Mouse (Mus musculus): ENCODE results near the gene Slc45a3. TPM values are rescaled to one million over a fixed set of nuclear protein-coding genes. Genes with fewer than 3 reads are reported as not detected.

Slc45a3 gene
- polyA plus RNA-seq, 1 experiment from 2014 or later: 5.4 TPM

DNA sequence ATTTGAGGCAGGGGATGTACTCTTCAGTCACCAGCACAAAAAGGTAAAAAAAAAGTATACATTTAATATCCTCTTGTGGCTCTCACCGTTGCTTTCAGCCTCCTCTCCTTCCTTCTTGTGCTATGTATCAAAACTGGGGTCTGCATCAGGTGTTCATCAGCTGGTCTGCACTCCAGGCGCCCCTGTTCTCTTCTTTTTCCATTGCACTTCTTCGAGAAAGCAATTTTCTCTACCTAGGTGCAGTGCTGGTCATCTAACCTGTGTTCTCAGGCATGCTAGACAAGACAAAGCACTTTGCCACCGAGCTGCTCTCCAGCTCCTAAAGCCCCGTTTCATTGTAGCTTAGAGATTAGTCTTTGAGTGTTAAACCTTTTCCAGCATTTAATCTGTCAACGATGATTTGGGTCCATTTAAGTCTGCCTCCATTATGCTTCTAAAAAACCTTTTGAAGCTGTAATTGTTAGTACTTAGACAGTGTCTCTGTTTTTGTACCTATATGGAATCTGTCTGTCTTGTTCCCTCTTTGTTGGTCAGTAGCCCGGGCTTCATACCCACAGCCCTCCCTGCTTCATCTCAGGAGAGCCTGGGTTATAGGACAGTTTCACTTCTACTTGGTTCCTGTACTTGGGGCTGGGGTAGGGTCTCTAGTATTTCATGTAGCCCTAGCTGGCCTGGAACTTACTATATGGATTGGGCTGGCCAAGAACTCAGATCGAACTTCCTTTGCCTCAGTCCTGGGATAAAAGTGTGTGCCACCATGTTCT, 46.3 kb downstream of the Slc45a3 start:
- Histone ChIP-seq H3K27me3 (ENCODE audit: control insufficient read depth, insufficient read depth, low read length) (no peaks in the 10 kb centered on the region), H3K4me3 (ENCODE audit: low read length) (peak overlapping the region; percentile 62), H3K4me2 (ENCODE audit: low read depth, low read length) (peak overlapping the region; percentile 63), H3K9ac (ENCODE audit: low read length) (peak overlapping the region; percentile 96), H3K36me3 (ENCODE audit: control insufficient read depth, insufficient read depth) (no peaks in the 10 kb centered on the region), H3K9me3 (replicated peaks; ENCODE audit: control insufficient read depth, low read length) (no peaks in the 10 kb centered on the region), H3K27ac (ENCODE audit: low read length) (peak overlapping the region; percentile 99), H3K4me1 (ENCODE audit: control insufficient read depth, insufficient read depth, low read length) (peaks cover 23% of the 10 kb centered on the region)
- WGBS: 37% methylated on average over 8 of the region's 8 CpGs
- ATAC-seq (replicated peaks; ENCODE audit: extremely low read depth, insufficient read depth, low FRiP score): no peak

DNA sequence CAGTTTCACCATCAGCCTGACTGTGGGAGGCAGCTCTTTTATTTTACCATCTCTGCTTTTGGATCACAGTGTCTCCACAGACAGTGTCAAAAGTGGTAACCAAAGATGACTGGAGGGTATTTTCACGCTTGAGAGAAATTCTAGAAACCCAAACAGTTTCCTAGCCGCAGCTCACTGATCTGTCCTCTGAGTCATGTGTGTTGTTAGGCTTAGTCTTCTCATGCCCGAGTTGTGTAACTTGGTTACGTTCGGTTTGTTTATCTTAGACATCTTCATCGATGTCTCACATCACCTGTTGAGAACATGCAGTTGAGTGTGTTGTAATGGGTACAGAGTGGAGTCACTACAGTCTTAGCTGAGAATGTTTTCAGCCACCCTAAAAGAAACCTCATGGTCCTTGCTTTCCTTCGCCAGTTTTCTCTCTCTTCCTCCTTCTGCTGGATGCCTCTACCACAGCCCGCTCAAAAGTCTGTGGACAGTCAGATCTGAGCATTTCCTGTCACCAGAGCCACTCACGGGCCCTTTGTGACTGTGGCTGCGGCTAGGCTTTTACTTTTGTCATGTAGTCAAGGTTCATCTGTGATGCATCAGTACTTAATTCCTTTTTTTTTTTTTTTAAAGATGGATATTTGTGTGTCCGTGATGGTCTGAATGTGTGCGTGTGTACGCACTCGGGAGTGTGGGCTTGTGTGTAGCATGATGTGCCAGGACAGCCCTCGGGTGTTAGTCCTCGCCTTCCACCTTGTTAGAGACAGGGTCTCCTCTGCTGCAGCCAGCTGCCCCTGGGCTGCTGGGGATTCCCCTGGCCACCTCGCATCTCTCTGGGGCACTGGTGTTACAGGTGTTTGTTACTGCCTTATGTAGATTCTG, 48.1 kb downstream of the Slc45a3 start:
- Histone ChIP-seq H3K36me3 (ENCODE audit: control insufficient read depth, insufficient read depth) (peaks cover 11% of the 10 kb centered on the region), H3K4me1 (ENCODE audit: control insufficient read depth, insufficient read depth, low read length) (peaks cover 20% of the 10 kb centered on the region), H3K9ac (ENCODE audit: low read length) (no peak overlapping the region), H3K27ac (ENCODE audit: low read length) (peak overlapping the region; percentile 9; the same call in 1 of the 2 replicates), H3K4me3 (ENCODE audit: low read length) (no peak overlapping the region; the same call in 1 of the 2 replicates), H3K27me3 (ENCODE audit: control insufficient read depth, insufficient read depth, low read length) (no peaks in the 10 kb centered on the region), H3K9me3 (replicated peaks; ENCODE audit: control insufficient read depth, low read length) (no peaks in the 10 kb centered on the region), H3K4me2 (ENCODE audit: low read depth, low read length) (peak overlapping the region; percentile 63)
- WGBS: 79% methylated on average over 17 of the region's 17 CpGs
- no peak for ATAC-seq (replicated peaks; ENCODE audit: extremely low read depth, insufficient read depth, low FRiP score)

DNA sequence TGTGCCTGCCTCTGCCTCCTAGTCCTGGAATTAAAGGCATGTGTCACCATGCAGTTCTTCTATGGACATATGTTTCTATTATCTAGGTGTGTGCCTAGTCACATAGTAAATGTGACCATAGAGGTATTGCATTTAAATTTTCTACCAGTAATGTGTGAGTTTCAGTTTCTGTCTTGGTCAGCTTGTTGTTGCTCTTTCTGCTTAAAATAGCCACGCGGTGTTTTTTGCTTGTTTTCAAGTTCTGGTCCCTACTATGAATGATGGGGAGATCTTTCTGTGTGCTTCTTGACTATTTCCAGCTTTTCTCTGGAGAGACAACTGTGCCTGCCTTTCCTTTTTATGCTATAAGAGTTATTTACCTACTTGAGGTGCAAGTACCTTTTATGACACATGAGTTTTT, 49.0 kb downstream of the Slc45a3 start:
- H3K9me3 ChIP-seq (replicated peaks; ENCODE audit: control insufficient read depth, low read length): no peaks in the 10 kb centered on the region
- no peak for ATAC-seq (replicated peaks; ENCODE audit: extremely low read depth, insufficient read depth, low FRiP score)
- no peak overlapping the region for H3K27ac ChIP-seq (ENCODE audit: low read length)
- no peak overlapping the region for H3K4me2 ChIP-seq (ENCODE audit: low read depth, low read length)
- no peak overlapping the region for H3K4me3 ChIP-seq (ENCODE audit: low read length)
- H3K27me3 ChIP-seq (ENCODE audit: control insufficient read depth, insufficient read depth, low read length): no peaks in the 10 kb centered on the region
- H3K4me1 ChIP-seq (ENCODE audit: control insufficient read depth, insufficient read depth, low read length): peaks cover 15% of the 10 kb centered on the region
- H3K9ac ChIP-seq (ENCODE audit: low read length): no peak overlapping the region
- H3K36me3 ChIP-seq (ENCODE audit: control insufficient read depth, insufficient read depth): peaks cover 15% of the 10 kb centered on the region
- WGBS: 66% methylated on average over 2 of the region's 2 CpGs

DNA sequence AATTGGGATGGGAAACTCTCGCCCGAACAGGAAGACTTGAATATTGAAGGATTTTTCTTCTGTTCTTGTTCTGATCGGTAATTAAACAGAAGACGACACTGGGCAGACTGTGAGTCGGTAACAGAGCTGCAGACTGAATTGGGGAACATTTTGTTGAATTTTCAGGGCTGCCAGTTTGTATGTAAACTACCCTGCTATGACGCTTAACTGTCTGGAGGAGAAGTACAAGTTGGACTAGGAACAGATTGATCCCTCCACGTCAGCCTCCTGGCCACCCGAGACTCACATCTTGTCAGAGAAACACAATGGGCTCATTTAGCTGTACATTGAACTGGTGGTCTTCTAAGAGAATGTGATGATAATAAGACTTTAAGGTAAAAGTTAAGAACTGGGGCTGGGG, 50.1 kb downstream of the Slc45a3 start:
- Histone ChIP-seq H3K9ac (ENCODE audit: low read length) (no peak overlapping the region), H3K36me3 (ENCODE audit: control insufficient read depth, insufficient read depth) (peaks cover 18% of the 10 kb centered on the region), H3K4me3 (ENCODE audit: low read length) (no peak overlapping the region), H3K9me3 (replicated peaks; ENCODE audit: control insufficient read depth, low read length) (no peaks in the 10 kb centered on the region), H3K27me3 (ENCODE audit: control insufficient read depth, insufficient read depth, low read length) (no peaks in the 10 kb centered on the region), H3K4me2 (ENCODE audit: low read depth, low read length) (no peak overlapping the region), H3K27ac (ENCODE audit: low read length) (no peak overlapping the region), H3K4me1 (ENCODE audit: control insufficient read depth, insufficient read depth, low read length) (peaks cover 14% of the 10 kb centered on the region)
- ATAC-seq (replicated peaks; ENCODE audit: extremely low read depth, insufficient read depth, low FRiP score): no peak
- 84% methylated on average over 8 of the region's 8 CpGs for WGBS

DNA sequence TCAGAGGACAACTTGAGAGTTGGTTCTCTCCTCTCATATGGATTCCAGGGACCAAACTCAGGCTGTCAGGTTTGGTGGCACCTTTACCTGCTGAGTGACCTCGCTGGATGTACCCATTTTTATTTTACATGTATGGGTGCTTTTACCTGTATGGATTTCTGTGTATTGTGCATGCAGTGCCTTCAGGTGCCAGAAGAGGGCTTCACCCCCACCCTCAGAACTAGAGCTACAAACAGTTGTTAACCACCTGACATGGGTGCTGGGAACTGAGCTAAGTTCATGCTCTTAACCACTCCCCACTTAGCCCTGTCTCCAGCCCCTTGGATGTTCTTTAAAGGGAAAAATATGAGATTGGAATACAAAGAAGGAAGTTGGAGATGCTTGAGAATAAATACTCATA, 52.0 kb downstream of the Slc45a3 start:
- H3K9me3 ChIP-seq (replicated peaks; ENCODE audit: control insufficient read depth, low read length): no peaks in the 10 kb centered on the region
- peaks cover 6% of the 10 kb centered on the region; the same call in 1 of the 2 replicates for H3K4me1 ChIP-seq (ENCODE audit: control insufficient read depth, insufficient read depth, low read length)
- H3K9ac ChIP-seq (ENCODE audit: low read length): no peak overlapping the region
- no peak for ATAC-seq (replicated peaks; ENCODE audit: extremely low read depth, insufficient read depth, low FRiP score)
- H3K4me2 ChIP-seq (ENCODE audit: low read depth, low read length): no peak overlapping the region
- 94% methylated on average over 1 of the region's 1 CpGs for WGBS
- H3K27me3 ChIP-seq (ENCODE audit: control insufficient read depth, insufficient read depth, low read length): no peaks in the 10 kb centered on the region
- H3K4me3 ChIP-seq (ENCODE audit: low read length): no peak overlapping the region
- H3K36me3 ChIP-seq (ENCODE audit: control insufficient read depth, insufficient read depth): peaks cover 36% of the 10 kb centered on the region
- no peak overlapping the region for H3K27ac ChIP-seq (ENCODE audit: low read length)

DNA sequence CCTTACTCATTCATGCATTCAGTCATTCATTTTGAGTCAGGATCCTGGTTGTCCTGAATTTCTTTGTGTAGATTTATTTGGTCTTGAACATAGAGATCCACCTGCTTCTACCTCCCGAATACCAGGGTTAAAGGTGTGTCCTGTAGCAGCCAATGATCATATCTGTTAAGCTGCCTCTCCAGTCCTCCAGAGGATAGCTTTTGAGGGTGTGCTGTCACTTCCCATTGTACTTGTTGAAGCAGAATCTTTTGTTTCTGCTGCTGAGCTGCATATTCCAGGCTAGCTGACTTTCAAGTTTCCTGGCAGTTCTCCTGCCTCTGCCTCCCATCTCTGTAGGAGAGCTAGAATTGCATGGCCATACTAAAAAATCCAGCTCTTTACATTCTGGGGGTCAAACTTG, 53.9 kb downstream of the Slc45a3 start:
- ATAC-seq (replicated peaks; ENCODE audit: extremely low read depth, insufficient read depth, low FRiP score): no peak
- Histone ChIP-seq H3K4me3 (ENCODE audit: low read length) (no peak overlapping the region), H3K4me2 (ENCODE audit: low read depth, low read length) (no peak overlapping the region), H3K36me3 (ENCODE audit: control insufficient read depth, insufficient read depth) (peaks cover 46% of the 10 kb centered on the region), H3K27me3 (ENCODE audit: control insufficient read depth, insufficient read depth, low read length) (no peaks in the 10 kb centered on the region), H3K9me3 (replicated peaks; ENCODE audit: control insufficient read depth, low read length) (no peaks in the 10 kb centered on the region), H3K4me1 (ENCODE audit: control insufficient read depth, insufficient read depth, low read length) (peaks cover 3% of the 10 kb centered on the region; the same call in 1 of the 2 replicates), H3K27ac (ENCODE audit: low read length) (no peak overlapping the region), H3K9ac (ENCODE audit: low read length) (no peak overlapping the region)
- WGBS: 84% methylated on average over 1 of the region's 1 CpGs

DNA sequence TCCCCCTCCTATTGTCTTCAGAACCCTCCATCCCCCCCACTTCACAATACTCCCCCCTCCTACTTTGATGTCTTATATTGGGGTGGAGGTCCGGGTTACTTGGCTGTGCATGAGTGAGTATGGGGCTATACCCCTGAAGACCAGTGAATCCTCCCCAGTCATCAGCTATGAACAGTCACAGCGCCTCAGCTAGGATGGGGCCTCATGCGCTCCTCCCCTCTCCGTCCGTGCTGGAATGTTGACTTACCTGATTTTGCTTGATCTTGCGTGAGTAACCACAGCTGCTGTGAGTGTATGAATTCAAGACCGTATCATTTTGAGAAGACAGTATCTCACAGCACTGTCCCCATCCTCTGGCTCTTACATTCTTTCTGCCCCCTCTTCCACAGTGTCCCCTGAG, 57.1 kb downstream of the Slc45a3 start:
- WGBS: 92% methylated on average over 7 of the region's 7 CpGs
- no peak overlapping the region for H3K9ac ChIP-seq (ENCODE audit: low read length)
- H3K9me3 ChIP-seq (replicated peaks; ENCODE audit: control insufficient read depth, low read length): no peaks in the 10 kb centered on the region
- H3K4me1 ChIP-seq (ENCODE audit: control insufficient read depth, insufficient read depth, low read length): peaks cover under 1% of the 10 kb centered on the region
- no peak overlapping the region for H3K27ac ChIP-seq (ENCODE audit: low read length)
- no peak overlapping the region for H3K4me3 ChIP-seq (ENCODE audit: low read length)
- no peaks in the 10 kb centered on the region for H3K27me3 ChIP-seq (ENCODE audit: control insufficient read depth, insufficient read depth, low read length)
- H3K4me2 ChIP-seq (ENCODE audit: low read depth, low read length): no peak overlapping the region
- no peak for ATAC-seq (replicated peaks; ENCODE audit: extremely low read depth, insufficient read depth, low FRiP score)
- peaks cover 64% of the 10 kb centered on the region for H3K36me3 ChIP-seq (ENCODE audit: control insufficient read depth, insufficient read depth)

DNA sequence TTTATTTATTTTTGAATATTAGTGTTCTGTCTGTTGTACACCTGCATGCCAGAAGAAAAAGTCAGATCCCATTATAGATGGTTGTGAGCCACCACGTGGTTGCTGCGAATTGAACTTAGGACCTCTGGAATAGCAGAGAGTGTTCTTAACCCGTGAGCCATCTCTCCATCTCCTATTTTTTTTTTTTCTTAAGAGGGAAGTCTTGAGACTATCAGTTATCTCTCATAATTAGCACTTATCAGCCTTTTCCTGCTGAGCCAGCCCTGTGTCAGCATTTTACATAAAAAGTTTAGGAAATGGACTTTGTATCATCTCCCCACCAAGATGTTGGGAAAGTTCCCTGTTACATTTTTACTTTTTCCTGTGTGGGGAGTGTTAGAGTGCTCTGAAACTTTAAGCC, 59.3 kb downstream of the Slc45a3 start:
- ATAC-seq (replicated peaks; ENCODE audit: extremely low read depth, insufficient read depth, low FRiP score): no peak
- H3K4me1 ChIP-seq (ENCODE audit: control insufficient read depth, insufficient read depth, low read length): peaks cover 3% of the 10 kb centered on the region
- H3K4me3 ChIP-seq (ENCODE audit: low read length): no peak overlapping the region
- H3K27ac ChIP-seq (ENCODE audit: low read length): no peak overlapping the region
- no peak overlapping the region for H3K9ac ChIP-seq (ENCODE audit: low read length)
- no peaks in the 10 kb centered on the region for H3K9me3 ChIP-seq (replicated peaks; ENCODE audit: control insufficient read depth, low read length)
- no peaks in the 10 kb centered on the region for H3K27me3 ChIP-seq (ENCODE audit: control insufficient read depth, insufficient read depth, low read length)
- no peak overlapping the region for H3K4me2 ChIP-seq (ENCODE audit: low read depth, low read length)
- WGBS: 76% methylated on average over 3 of the region's 3 CpGs
- H3K36me3 ChIP-seq (ENCODE audit: control insufficient read depth, insufficient read depth): peaks cover 63% of the 10 kb centered on the region
